Mouse (Mus musculus) C2C12 (cell line): ENCODE data around the gene Atxn2. TPM values are rescaled to one million over a fixed set of nuclear protein-coding genes. Genes with fewer than 3 reads are reported as not detected.

ENCODE experiments used
- H3K27me3 ChIP-seq: one replicate; pipeline ENCODE4 v1.6.1; 2011; ENCODE audit not compliant: control insufficient read depth, insufficient read depth, insufficient read length
- H3K36me3 ChIP-seq: one replicate; pipeline ENCODE4 v1.6.1; 2011; ENCODE audit not compliant: control insufficient read depth, insufficient read depth
- H3K4me3 ChIP-seq: one replicate; pipeline ENCODE4 v1.5.1; 2011; ENCODE audit warnings: mild to moderate bottlenecking, control low read depth; ENCODE audit not compliant: poor library complexity, insufficient read depth, severe bottlenecking
- H3K79me2 ChIP-seq: one replicate; pipeline ENCODE4 v1.6.1; 2011; ENCODE audit not compliant: control insufficient read depth, insufficient read depth
- H3K79me3 ChIP-seq: one replicate; pipeline ENCODE4 v1.6.1; 2011; ENCODE audit warnings: low read depth, control low read depth
- H3ac ChIP-seq: one replicate; pipeline ENCODE3; 2011; ENCODE audit warnings: low read depth; ENCODE audit not compliant: control insufficient read depth, insufficient read length
- CEBPB ChIP-seq: IDR thresholded peaks from one replicate; pipeline ENCODE4 v1.6.1; 2011; ENCODE audit warnings: low read depth, mild to moderate bottlenecking, control low read depth, moderate library complexity
- CTCF ChIP-seq: IDR thresholded peaks from one replicate; pipeline ENCODE4 v1.5.1; 2011; ENCODE audit not compliant: control insufficient read depth, insufficient read depth, insufficient read length
- FOSL1 ChIP-seq: IDR thresholded peaks from one replicate; pipeline ENCODE4 v1.8.0; 2011; ENCODE audit warnings: mild to moderate bottlenecking, low read length; ENCODE audit not compliant: poor library complexity, insufficient read depth, severe bottlenecking
- MAX ChIP-seq: IDR thresholded peaks from one replicate; pipeline ENCODE4 v1.6.1; 2011; ENCODE audit warnings: mild to moderate bottlenecking, control low read depth
- MYOD1 ChIP-seq: IDR thresholded peaks from one replicate; pipeline ENCODE4 v1.6.1; 2011; ENCODE audit warnings: low read depth; ENCODE audit not compliant: control insufficient read depth, insufficient read length
- MYOG ChIP-seq: IDR thresholded peaks from one replicate; pipeline ENCODE4 v1.6.1; 2011; ENCODE audit not compliant: control insufficient read depth, insufficient read length; ENCODE audit errors: extremely low read depth
- USF1 ChIP-seq: IDR thresholded peaks from one replicate; pipeline ENCODE4 v1.6.1; 2011; ENCODE audit warnings: low read depth, mild to moderate bottlenecking, control low read depth, moderate library complexity
- polyA plus RNA-seq: library from polyadenylated mRNA; unstranded; fragments of >200 nt; fragmentation: generic; extraction: Trizol; gene quantifications from one replicate; pipeline ENCODE4 v1.2.1, GENCODE M21; 2012; ENCODE audit warnings: missing spikeins

Atxn2 gene
- polyA plus RNA-seq, 1 experiment, result 69.9 TPM

DNA sequence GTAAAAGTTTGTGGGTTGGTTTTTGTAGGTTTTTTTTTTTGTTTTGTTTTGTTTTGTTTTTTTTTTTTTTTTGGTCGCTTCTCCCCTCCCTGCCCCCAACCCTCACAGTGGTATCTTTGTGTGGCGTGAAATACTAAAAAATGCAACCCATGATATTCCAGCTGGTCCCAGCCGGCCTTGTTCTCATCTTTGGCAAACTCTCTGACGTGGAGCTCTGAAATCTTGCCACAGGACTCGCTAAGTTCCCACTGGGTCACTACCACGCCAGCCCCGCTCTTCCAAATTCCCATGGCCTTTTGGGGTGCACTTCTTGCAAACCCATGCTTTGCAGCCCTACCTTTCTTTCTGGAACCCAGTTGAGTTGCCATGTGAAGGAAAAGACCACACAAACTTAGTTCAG, 58.7 kb downstream of the Atxn2 start:
- Histone ChIP-seq H3ac (no peak overlapping the region), H3K36me3 (peaks cover 31% of the 10 kb centered on the region)

DNA sequence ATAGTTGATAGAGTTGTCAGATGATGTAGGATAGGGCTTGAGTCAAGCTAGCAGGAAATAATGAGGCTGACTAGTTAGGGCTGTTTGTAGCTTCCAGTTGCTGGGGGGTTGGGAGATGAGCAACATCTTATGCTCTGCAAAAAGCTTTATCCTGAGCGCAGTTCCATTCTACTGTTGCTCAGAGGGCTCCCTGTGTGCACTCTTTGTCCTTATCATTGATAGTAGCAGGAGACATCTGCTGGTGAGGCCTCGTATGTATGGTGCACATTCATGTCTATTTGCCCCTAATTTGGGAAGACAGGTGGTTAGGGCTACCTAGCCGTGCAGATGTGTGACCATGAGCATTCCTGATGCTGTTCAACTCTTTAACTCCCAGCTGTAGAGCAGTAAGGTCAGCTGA, 60.5 kb downstream of the Atxn2 start:
- Histone ChIP-seq H3ac (no peak overlapping the region), H3K27me3 (no peaks in the 10 kb centered on the region), H3K79me2 (peaks cover 53% of the 10 kb centered on the region), H3K36me3 (peaks cover 32% of the 10 kb centered on the region), H3K4me3 (no peak overlapping the region), H3K79me3 (peaks cover 8% of the 10 kb centered on the region)
- no peak for TF ChIP-seq FOSL1
- TF ChIP-seq CTCF, result no peak
- no peak for TF ChIP-seq MYOG
- no peak for TF ChIP-seq MAX
- no peak for TF ChIP-seq USF1
- TF ChIP-seq MYOD1, result no peak
- TF ChIP-seq CEBPB, result no peak

More for the DNA sequence above, 58.7 kb downstream of the Atxn2 start:
- TF ChIP-seq USF1 (no peak), CEBPB (no peak), MYOG (no peak), FOSL1 (no peak), MYOD1 (no peak), MAX (no peak), CTCF (no peak)
- H3K79me2 ChIP-seq, result peaks cover 71% of the 10 kb centered on the region
- H3K79me3 ChIP-seq, result peaks cover 14% of the 10 kb centered on the region
- H3K4me3 ChIP-seq, result no peak overlapping the region
- no peaks in the 10 kb centered on the region for H3K27me3 ChIP-seq

DNA sequence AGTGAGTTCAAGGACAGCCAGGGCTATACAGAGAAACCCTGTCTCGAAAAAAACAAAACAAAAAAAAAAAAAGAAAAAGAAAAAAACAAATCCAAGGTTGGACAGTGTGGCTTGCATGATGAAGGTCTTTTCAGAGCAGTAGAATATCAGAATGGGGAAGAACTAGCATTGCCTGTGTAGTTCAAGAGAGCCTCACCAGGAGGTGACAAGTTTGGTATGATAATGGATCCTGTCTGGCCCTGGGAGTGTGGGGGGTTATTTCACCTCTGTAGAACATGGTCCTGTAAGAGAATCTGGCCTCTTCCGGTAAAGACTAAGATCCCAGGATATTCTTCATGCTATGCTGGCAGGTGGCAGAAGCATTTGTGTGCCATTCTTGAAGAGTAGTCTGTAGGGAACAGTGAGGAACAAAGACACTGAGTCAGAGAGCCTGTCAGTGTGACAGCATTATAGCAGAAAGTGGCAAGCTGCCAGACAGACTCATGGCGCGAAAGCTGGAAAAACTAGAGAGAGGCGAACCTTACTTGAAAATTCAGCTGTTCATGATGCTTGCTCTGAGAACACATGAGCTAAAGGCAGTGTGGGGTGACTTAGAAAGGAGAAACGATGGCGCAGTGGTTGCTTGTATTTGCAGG, 67.5 kb downstream of the Atxn2 start:
- TF ChIP-seq CEBPB (no peak), CTCF (no peak), MYOD1 (no peak), MYOG (no peak), MAX (no peak), USF1 (no peak), FOSL1 (no peak)
- Histone ChIP-seq H3K79me3 (no peaks in the 10 kb centered on the region), H3K36me3 (peaks cover 50% of the 10 kb centered on the region), H3K4me3 (no peak overlapping the region), H3K27me3 (no peaks in the 10 kb centered on the region), H3ac (no peak overlapping the region), H3K79me2 (no peaks in the 10 kb centered on the region)

DNA sequence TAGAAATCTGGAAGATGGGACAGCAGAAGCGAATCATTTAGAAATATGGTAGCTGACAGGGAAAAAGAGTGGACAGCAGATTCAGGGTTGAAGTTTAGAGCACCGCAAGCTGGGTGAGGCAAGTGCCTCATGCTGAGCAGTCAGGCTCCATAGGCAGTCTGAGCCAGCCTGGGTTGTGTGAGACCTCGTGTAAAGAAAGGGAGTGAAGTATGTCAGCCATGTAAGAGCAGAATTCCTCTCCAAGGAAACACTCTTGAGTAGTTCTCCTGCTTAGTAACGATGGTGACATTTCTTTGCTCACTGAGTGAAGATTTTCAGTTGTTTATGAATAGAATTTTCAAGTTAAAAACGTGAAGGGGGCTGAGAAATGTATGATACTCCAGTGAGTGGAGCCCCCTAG, 69.0 kb downstream of the Atxn2 start:
- H3K36me3 ChIP-seq, result peaks cover 47% of the 10 kb centered on the region

DNA sequence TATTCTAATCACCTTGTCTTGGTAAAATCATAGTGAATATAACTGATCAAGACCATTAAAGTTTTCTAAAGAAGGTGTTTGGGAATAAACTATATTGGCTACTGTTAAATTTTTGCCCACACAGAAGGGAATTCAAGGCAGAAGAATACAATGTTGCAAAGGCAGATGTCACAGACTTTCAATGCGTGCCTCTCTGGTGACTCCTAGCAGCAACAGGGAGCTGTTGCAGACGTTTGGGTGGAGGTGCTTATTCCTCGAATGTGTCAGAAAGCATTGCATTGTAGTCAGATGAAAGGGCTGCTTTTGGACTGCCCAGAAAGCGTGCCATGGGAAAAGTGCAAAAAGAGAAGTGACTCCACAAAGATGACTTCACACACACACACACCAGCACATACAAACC, 71.3 kb downstream of the Atxn2 start:
- no peaks in the 10 kb centered on the region for H3K27me3 ChIP-seq
- no peaks in the 10 kb centered on the region for H3K79me2 ChIP-seq
- no peak overlapping the region for H3ac ChIP-seq
- no peak for TF ChIP-seq USF1
- TF ChIP-seq MYOD1, result no peak
- TF ChIP-seq CTCF, result no peak
- no peak for TF ChIP-seq MYOG
- TF ChIP-seq FOSL1, result no peak
- no peak for TF ChIP-seq MAX
- TF ChIP-seq CEBPB, result no peak
- peaks cover 64% of the 10 kb centered on the region for H3K36me3 ChIP-seq
- no peak overlapping the region for H3K4me3 ChIP-seq
- H3K79me3 ChIP-seq, result no peaks in the 10 kb centered on the region

More for the DNA sequence above, 69.0 kb downstream of the Atxn2 start:
- H3K27me3 ChIP-seq, result no peaks in the 10 kb centered on the region
- H3K4me3 ChIP-seq, result no peak overlapping the region
- no peak overlapping the region for H3ac ChIP-seq
- H3K79me3 ChIP-seq, result no peaks in the 10 kb centered on the region
- H3K79me2 ChIP-seq, result no peaks in the 10 kb centered on the region
- TF ChIP-seq USF1 (no peak), CTCF (no peak), FOSL1 (no peak), CEBPB (no peak), MAX (no peak), MYOD1 (no peak), MYOG (no peak)
